Mouse (Mus musculus): Measurements from ENCODE around the gene Adora2b. TPM values are rescaled to one million over a fixed set of nuclear protein-coding genes. Genes with fewer than 3 reads are reported as not detected.

Adora2b gene
- polyA plus RNA-seq, 1 experiment: 5.4 TPM

GRCm38 (mm10) chr11:62264018-62264417 lies 15.2 kb downstream of the Adora2b start:
- no peak for TF ChIP-seq CTCF (conservative IDR thresholded peaks at IDR 0.05; ENCODE audit: insufficient read depth, insufficient read length, low read depth, low read length)
- TF ChIP-seq POLR2A (IDR thresholded peaks at IDR 0.05; ENCODE audit: low read depth, low read length): no peak
- Histone ChIP-seq H3K27me3 (replicated peaks; ENCODE audit: control insufficient read depth, insufficient read depth, low read length) (no peaks in the 10 kb centered on the region), H3K4me1 (ENCODE audit: control insufficient read depth, insufficient read depth, low read length) (no peaks in the 10 kb centered on the region), H3K4me3 (ENCODE audit: insufficient read depth, low read depth, low read length) (no peak overlapping the region), H3K36me3 (ENCODE audit: control insufficient read depth, insufficient read depth, low read length) (no peaks in the 10 kb centered on the region), H3K27ac (ENCODE audit: insufficient read depth, low read depth, low read length) (no peak overlapping the region)
- WGBS: 76% methylated on average over 7 of the region's 7 CpGs
- no peak for DNase-seq

GRCm38 (mm10) chr11:62265642-62266041 lies 16.9 kb downstream of the Adora2b start:
- no peak for DNase-seq
- no peak overlapping the region for H3K27ac ChIP-seq (ENCODE audit: insufficient read depth, low read depth, low read length)
- 85% methylated on average over 7 of the region's 7 CpGs for WGBS
- no peaks in the 10 kb centered on the region for H3K27me3 ChIP-seq (replicated peaks; ENCODE audit: control insufficient read depth, insufficient read depth, low read length)
- H3K36me3 ChIP-seq (ENCODE audit: control insufficient read depth, insufficient read depth, low read length): no peaks in the 10 kb centered on the region
- TF ChIP-seq CTCF (conservative IDR thresholded peaks at IDR 0.05; ENCODE audit: insufficient read depth, insufficient read length, low read depth, low read length) (no peak), POLR2A (IDR thresholded peaks at IDR 0.05; ENCODE audit: low read depth, low read length) (no peak)
- H3K4me1 ChIP-seq (ENCODE audit: control insufficient read depth, insufficient read depth, low read length): no peaks in the 10 kb centered on the region
- H3K4me3 ChIP-seq (ENCODE audit: insufficient read depth, low read depth, low read length): no peak overlapping the region

GRCm38 (mm10) chr11:62266466-62267214 lies 17.9 kb downstream of the Adora2b start:
- TF ChIP-seq POLR2A (IDR thresholded peaks at IDR 0.05; ENCODE audit: low read depth, low read length): no peak
- no peak for DNase-seq
- H3K4me1 ChIP-seq (ENCODE audit: control insufficient read depth, insufficient read depth, low read length): no peaks in the 10 kb centered on the region
- H3K27me3 ChIP-seq (replicated peaks; ENCODE audit: control insufficient read depth, insufficient read depth, low read length): no peaks in the 10 kb centered on the region
- WGBS: 81% methylated on average over 17 of the region's 17 CpGs
- no peak overlapping the region for H3K27ac ChIP-seq (ENCODE audit: insufficient read depth, low read depth, low read length)
- H3K4me3 ChIP-seq (ENCODE audit: insufficient read depth, low read depth, low read length): no peak overlapping the region
- H3K36me3 ChIP-seq (ENCODE audit: control insufficient read depth, insufficient read depth, low read length): no peaks in the 10 kb centered on the region

GRCm38 (mm10) chr11:62268381-62268780 lies 19.6 kb downstream of the Adora2b start:
- Histone ChIP-seq H3K4me1 (ENCODE audit: control insufficient read depth, insufficient read depth, low read length) (no peaks in the 10 kb centered on the region), H3K27ac (ENCODE audit: insufficient read depth, low read depth, low read length) (no peak overlapping the region), H3K4me3 (ENCODE audit: insufficient read depth, low read depth, low read length) (no peak overlapping the region), H3K36me3 (ENCODE audit: control insufficient read depth, insufficient read depth, low read length) (no peaks in the 10 kb centered on the region), H3K27me3 (replicated peaks; ENCODE audit: control insufficient read depth, insufficient read depth, low read length) (no peaks in the 10 kb centered on the region)
- 73% methylated on average over 8 of the region's 8 CpGs for WGBS
- no peak for DNase-seq
- no peak for TF ChIP-seq POLR2A (IDR thresholded peaks at IDR 0.05; ENCODE audit: low read depth, low read length)
- no peak for TF ChIP-seq CTCF (conservative IDR thresholded peaks at IDR 0.05; ENCODE audit: insufficient read depth, insufficient read length, low read depth, low read length)

GRCm38 (mm10) chr11:62269097-62269496 lies 20.3 kb downstream of the Adora2b start:
- Histone ChIP-seq H3K4me1 (ENCODE audit: control insufficient read depth, insufficient read depth, low read length) (no peaks in the 10 kb centered on the region), H3K27me3 (replicated peaks; ENCODE audit: control insufficient read depth, insufficient read depth, low read length) (no peaks in the 10 kb centered on the region), H3K4me3 (ENCODE audit: insufficient read depth, low read depth, low read length) (no peak overlapping the region), H3K36me3 (ENCODE audit: control insufficient read depth, insufficient read depth, low read length) (no peaks in the 10 kb centered on the region), H3K27ac (ENCODE audit: insufficient read depth, low read depth, low read length) (no peak overlapping the region)
- no peak for DNase-seq
- WGBS: 81% methylated on average over 12 of the region's 12 CpGs
- TF ChIP-seq CTCF (conservative IDR thresholded peaks at IDR 0.05; ENCODE audit: insufficient read depth, insufficient read length, low read depth, low read length) (no peak), POLR2A (IDR thresholded peaks at IDR 0.05; ENCODE audit: low read depth, low read length) (no peak)

- H3K27me3 ChIP-seq (replicated peaks; ENCODE audit: control insufficient read depth, insufficient read depth, low read length): no peaks in the 10 kb centered on the region
- H3K27ac ChIP-seq (ENCODE audit: insufficient read depth, low read depth, low read length): no peak overlapping the region
- WGBS: 66% methylated on average over 5 of the region's 5 CpGs
- no peaks in the 10 kb centered on the region for H3K4me1 ChIP-seq (ENCODE audit: control insufficient read depth, insufficient read depth, low read length)
- H3K36me3 ChIP-seq (ENCODE audit: control insufficient read depth, insufficient read depth, low read length): no peaks in the 10 kb centered on the region
- DNase-seq: no peak
- no peak overlapping the region for H3K4me3 ChIP-seq (ENCODE audit: insufficient read depth, low read depth, low read length)
- TF ChIP-seq POLR2A (IDR thresholded peaks at IDR 0.05; ENCODE audit: low read depth, low read length) (no peak), CTCF (conservative IDR thresholded peaks at IDR 0.05; ENCODE audit: insufficient read depth, insufficient read length, low read depth, low read length) (no peak)
Observed at GRCm38 (mm10) chr11:62270851-62271250, 22.1 kb downstream of the Adora2b start.

GRCm38 (mm10) chr11:62277086-62277485 lies 28.3 kb downstream of the Adora2b start:
- WGBS: 67% methylated on average over 8 of the region's 8 CpGs
- no peak overlapping the region for H3K27ac ChIP-seq (ENCODE audit: insufficient read depth, low read depth, low read length)
- no peaks in the 10 kb centered on the region for H3K36me3 ChIP-seq (ENCODE audit: control insufficient read depth, insufficient read depth, low read length)
- TF ChIP-seq POLR2A (IDR thresholded peaks at IDR 0.05; ENCODE audit: low read depth, low read length): no peak
- TF ChIP-seq CTCF (conservative IDR thresholded peaks at IDR 0.05; ENCODE audit: insufficient read depth, insufficient read length, low read depth, low read length): no peak
- H3K27me3 ChIP-seq (replicated peaks; ENCODE audit: control insufficient read depth, insufficient read depth, low read length): no peaks in the 10 kb centered on the region
- peaks cover 3% of the 10 kb centered on the region; the same call in 1 of the 2 replicates for H3K4me1 ChIP-seq (ENCODE audit: control insufficient read depth, insufficient read depth, low read length)
- DNase-seq: no peak
- no peak overlapping the region for H3K4me3 ChIP-seq (ENCODE audit: insufficient read depth, low read depth, low read length)

All from kidney, adult 2 months (tissue).